In the genomic region with DNA sequence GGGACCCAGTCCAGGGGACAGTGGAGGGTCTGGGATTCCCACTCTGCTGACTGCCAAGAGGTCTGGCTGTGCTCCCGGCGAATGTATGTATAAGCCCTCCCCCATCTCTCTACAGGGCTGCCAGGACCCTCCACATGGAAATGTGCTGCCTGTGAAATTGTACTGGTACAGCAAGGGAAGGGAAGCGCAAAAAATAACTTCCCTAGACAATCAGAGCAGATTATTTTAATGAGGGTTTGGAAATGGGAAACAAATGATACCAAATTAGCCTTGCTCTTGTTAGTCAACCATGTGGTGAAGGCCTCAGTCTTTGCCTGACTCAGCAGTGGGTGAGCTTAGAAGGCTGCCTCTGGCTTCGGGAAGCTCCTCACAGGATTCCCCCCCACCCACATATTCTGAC, we compare ENCODE assay signal across 9 mouse cellular contexts.
DNase-seq lines count a peak whose midpoint lies in the region; ATAC-seq and TF ChIP-seq lines count a peak whose summit lies in the region.
"Had no signal": no experiment of that assay in that cellular context is flagged by ENCODE, and none has a peak within 500 bp of the region (broad histone marks: within the 10 kb centered on the region; RNA-seq: fewer than 3 reads in every experiment).

No protein-coding gene starts in this region.

- H3K27me3 ChIP-seq in heart, embryonic 16.5 days (ENCODE audit: control insufficient read depth, insufficient read depth, low read length), result no peaks in the 10 kb centered on the region
- H3K27me3 ChIP-seq in heart, adult 2 months (ENCODE audit: control insufficient read depth, insufficient read depth, low read length), result no peaks in the 10 kb centered on the region
- H3K27me3 ChIP-seq in midbrain, embryonic 13.5 days, result no peaks in the 10 kb centered on the region

- intact Hi-C loops in heart, adult 2 months (cut with DNase I), result no loop called here

- H3K4me3 ChIP-seq in heart, embryonic 16.5 days (ENCODE audit: low read length), result no peak overlapping the region
- no peak overlapping the region for H3K4me3 ChIP-seq in heart, adult 2 months
- no peak overlapping the region for H3K4me3 ChIP-seq in midbrain, embryonic 13.5 days (replicated peaks)

- peaks cover 6% of the 10 kb centered on the region for H3K4me1 ChIP-seq in heart, embryonic 16.5 days (ENCODE audit: control insufficient read depth, insufficient read depth, low read length)
- no peaks in the 10 kb centered on the region for H3K4me1 ChIP-seq in heart, adult 2 months (ENCODE audit: control insufficient read depth, insufficient read depth, low read length)
- peaks cover 35% of the 10 kb centered on the region for H3K4me1 ChIP-seq in midbrain, embryonic 13.5 days (replicated peaks)

- 35% methylated on average over 4 of the region's 4 CpGs for WGBS in heart, embryonic 16.5 days
- WGBS in heart, adult 2 months, result 40% methylated on average over 4 of the region's 4 CpGs
- 49% methylated on average over 4 of the region's 4 CpGs for WGBS in midbrain, embryonic 13.5 days

- H3K9me3 ChIP-seq in heart, embryonic 16.5 days (replicated peaks; ENCODE audit: control insufficient read depth, low read length), result no peaks in the 10 kb centered on the region
- H3K9me3 ChIP-seq in midbrain, embryonic 13.5 days, result no peaks in the 10 kb centered on the region
- H3K9me3 ChIP-seq: G1E had no signal

- H3K9ac ChIP-seq in heart, embryonic 16.5 days (ENCODE audit: low read length), result no peak overlapping the region
- H3K9ac ChIP-seq in heart, adult 2 months (ENCODE audit: low read depth, low read length), result no peak overlapping the region
- no peak overlapping the region for H3K9ac ChIP-seq in midbrain, embryonic 13.5 days (replicated peaks)

- peak overlapping the region; percentile 39; the same call in 1 of the 2 replicates for H3K27ac ChIP-seq in heart, embryonic 16.5 days (ENCODE audit: low read length)
- no peak overlapping the region for H3K27ac ChIP-seq in heart, adult 2 months
- H3K27ac ChIP-seq in midbrain, embryonic 13.5 days, result peak overlapping the region; percentile 40; the same call in 1 of the 2 replicates

- DNase-seq in heart, adult 2 months, result no peak
- DNase-seq in brain, embryonic 14.5 days (ENCODE audit: low read depth), result peak; percentile 96
- DNase-seq in frontal cortex, postnatal 36 days (ENCODE audit: low spot score in 2 of 2), result peak; percentile 22 to 24
- DNase-seq in adipocyte (ENCODE audit: low spot score), result no peak
- DNase-seq in urinary bladder, adult 2 months (ENCODE audit: low spot score), result no peak

- no peak for TF ChIP-seq EP300 in heart, adult 2 months (IDR thresholded peaks at IDR 0.05; ENCODE audit: insufficient read depth, low read depth, low read length)

- H3K79me2 ChIP-seq in heart, adult 2 months (replicated peaks; ENCODE audit: control insufficient read depth, insufficient read depth, low read length), result no peaks in the 10 kb centered on the region

- H3K4me2 ChIP-seq in heart, embryonic 16.5 days (ENCODE audit: low read depth, low read length), result no peak overlapping the region
- H3K4me2 ChIP-seq in midbrain, embryonic 13.5 days (replicated peaks), result no peak overlapping the region

- TF ChIP-seq CTCF in heart, adult 2 months (IDR thresholded peaks at IDR 0.05), result no peak
- no peak for TF ChIP-seq CTCF in brain, embryonic 14.5 days (IDR thresholded peaks at IDR 0.05; ENCODE audit: borderline replicate concordance, extremely low read depth, insufficient read depth, insufficient read length)

- no peaks in the 10 kb centered on the region for H3K36me3 ChIP-seq in heart, embryonic 16.5 days (ENCODE audit: control insufficient read depth, insufficient read depth)
- H3K36me3 ChIP-seq in heart, adult 2 months (ENCODE audit: control insufficient read depth, insufficient read depth, low read length), result no peaks in the 10 kb centered on the region
- no peaks in the 10 kb centered on the region for H3K36me3 ChIP-seq in midbrain, embryonic 13.5 days
- H3K36me3 ChIP-seq: G1E had no signal

- peak; percentile 77; the same call in 1 of the 2 replicates for ATAC-seq in heart, embryonic 16.5 days (replicated peaks; ENCODE audit: extremely low read depth, insufficient read depth, low FRiP score)
- ATAC-seq in midbrain, embryonic 13.5 days, result peak; percentile 76
- no peak for ATAC-seq in monocyte, adult 5-6 weeks (replicated peaks; ENCODE audit: insufficient number of reproducible peaks, low FRiP score, low TSS enrichment, poor library complexity, severe bottlenecking)

- TF ChIP-seq POLR2A in heart, adult 2 months (IDR thresholded peaks at IDR 0.05; ENCODE audit: insufficient read depth, low read depth, low read length), result no peak
- TF ChIP-seq POLR2A in brain, embryonic 14.5 days (IDR thresholded peaks at IDR 0.05; ENCODE audit: borderline replicate concordance, extremely low read depth, insufficient read depth, insufficient read length, poor library complexity, severe bottlenecking), result no peak

Comparison
In these comparisons a context has a peak if more than half of its experiments do, and no peak if none do; other contexts are left out.
1. DNase-seq: peak in brain, embryonic 14.5 days (single experiment) and frontal cortex, postnatal 36 days (2 of 2); none in heart, adult 2 months (0 of 2), adipocyte (single experiment) and urinary bladder, adult 2 months (single experiment).